Mouse (Mus musculus) hematopoietic stem cell, adult 5-6 weeks (primary cell): ENCODE measurements around the gene Cryba1. TPM values are rescaled to one million over a fixed set of nuclear protein-coding genes. Genes with fewer than 3 reads are reported as not detected.

Experiments
- total RNA-seq: library from RNA; stranded (forward); fragments of 172-1452, 232-1000 nt; gene quantifications from 2 replicates; pipeline ENCODE4 v1.2.3, GENCODE M21; 2017

Gene Cryba1
- total RNA-seq, 1 experiment from 2014 or later, result not detected

Other genes with a start within 250 kb of the Cryba1 start
- gene Ankrd13b, start 235.6 kb downstream of the Cryba1 start, total RNA-seq, result 8.1 and 13.2 TPM in 2 replicates
- gene Git1, start 231.7 kb downstream of the Cryba1 start, total RNA-seq, result 22.1 and 24.1 TPM in 2 replicates
- gene Abhd15, start 210.2 kb downstream of the Cryba1 start, total RNA-seq, result 12.3 and 19.1 TPM in 2 replicates
- 5.0 and 5.4 TPM in 2 replicates for gene Trp53i13, start 209.3 kb downstream of the Cryba1 start, total RNA-seq
- gene Gm10392, start 206.1 kb downstream of the Cryba1 start, total RNA-seq, result 0.55 and 2.4 TPM in 2 replicates
- 56.6 and 65.5 TPM in 2 replicates for gene Taok1, start 117.5 kb downstream of the Cryba1 start, total RNA-seq
- 104 and 109 TPM in 2 replicates for gene Nufip2, start 39.1 kb downstream of the Cryba1 start, total RNA-seq
- gene Myo18a, start 38.0 kb upstream of the Cryba1 start, total RNA-seq, result 97.7 and 133 TPM in 2 replicates
- gene Gm10277, start 62.5 kb upstream of the Cryba1 start, total RNA-seq, result not detected in 2 replicates
- gene Pipox, start 168.8 kb upstream of the Cryba1 start, total RNA-seq, result 0.38 TPM in 1 of 2 replicates, not detected in the other
- gene Sez6, start 205.5 kb upstream of the Cryba1 start, total RNA-seq, result not detected in 2 replicates